Mouse (Mus musculus): ENCODE results near the gene Enkur.

- TF ChIP-seq ZC3H11A (IDR thresholded peaks at IDR 0.05; ENCODE audit: borderline replicate concordance, low read depth, low read length) (no peak), CHD2 (IDR thresholded peaks at IDR 0.05; ENCODE audit: low read depth, low read length) (no peak), MAFK (IDR thresholded peaks at IDR 0.05; ENCODE audit: insufficient read depth, low read depth, low read length) (no peak), ZNF384 (IDR thresholded peaks at IDR 0.05; ENCODE audit: low read depth, low read length) (no peak)
Observed at GRCm38 (mm10) chr2:21254308-21254707, 49.1 kb upstream of the Enkur start.

All from ES-E14 (cell line).